Mouse (Mus musculus) kidney, adult 11 months (tissue): ENCODE results near the gene Arl8a.

Experiments
- DNase-seq: peaks from one replicate; pipeline ENCODE4 v3.0.0; 2022

Gene Arl8a

DNA sequence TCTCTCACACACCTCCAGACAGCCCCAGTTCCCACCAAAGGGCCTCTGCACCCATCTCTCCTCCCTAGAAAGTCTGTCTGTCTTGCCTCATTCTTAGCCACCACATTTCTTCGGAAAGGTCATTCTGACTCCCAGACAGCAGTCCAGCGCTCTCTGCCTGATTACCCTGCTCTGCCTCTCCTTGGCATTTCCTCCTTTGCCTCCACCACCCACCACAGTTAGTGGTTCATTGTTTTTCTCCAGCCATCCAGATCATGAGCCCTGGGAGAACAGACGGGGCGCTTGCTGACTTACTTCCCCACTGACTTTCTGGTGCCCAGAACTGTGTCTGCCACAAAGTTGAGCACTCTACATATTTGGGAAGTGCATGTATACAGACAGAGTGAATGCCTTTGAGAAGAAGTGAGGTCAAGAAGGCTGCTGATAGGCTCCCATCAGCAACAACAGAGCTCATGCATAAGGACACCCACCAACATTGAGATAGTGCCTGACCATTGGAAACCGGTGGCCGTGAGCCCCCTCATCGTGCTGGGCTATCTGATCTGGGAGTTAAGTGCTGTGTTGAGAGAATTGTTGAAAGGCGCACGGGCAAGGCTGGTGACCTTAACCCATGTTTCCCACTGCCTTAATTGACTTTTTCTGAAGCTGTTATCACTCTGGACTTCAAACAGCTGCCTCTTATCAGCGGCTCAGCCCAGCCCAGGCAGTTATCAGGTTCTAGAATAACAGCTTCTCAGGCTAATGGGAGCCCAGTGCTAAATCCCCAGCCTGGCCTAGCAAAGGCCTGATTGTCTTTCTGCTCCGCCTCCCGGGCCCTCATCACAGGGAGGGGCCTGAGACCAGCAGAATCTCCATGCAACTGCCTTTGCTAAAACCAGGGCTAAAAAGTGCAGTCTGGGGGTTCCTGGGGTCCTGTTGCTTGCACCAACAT, 57.8 kb downstream of the Arl8a start:
- no peak for DNase-seq

- no peak for DNase-seq
Measured at GRCm38 (mm10) chr1:135205257-135205656, 58.6 kb downstream of the Arl8a start.
